Mouse (Mus musculus) cortical plate, adult 2 months (tissue): ENCODE results near the gene Zbtb20.

ENCODE experiments used
- CTCF ChIP-seq: fragments of 200-500 bp; IDR thresholded peaks from 2 replicates; pipeline ENCODE4 v1.5.1; 2011; ENCODE audit warnings: mild to moderate bottlenecking, control low read depth, low read length; ENCODE audit not compliant: insufficient read depth; ENCODE audit errors: extremely low read depth
- POLR2A ChIP-seq: fragments of 200-500 bp; IDR thresholded peaks from 2 replicates; pipeline ENCODE4 v1.6.1; 2011; ENCODE audit warnings: mild to moderate bottlenecking, low read length, control low read depth; ENCODE audit not compliant: insufficient read depth; ENCODE audit errors: extremely low read depth

GRCm38 (mm10) chr16:43508166-43508998 lies 632.7 kb downstream of the Zbtb20 start:
- TF ChIP-seq CTCF (no peak), POLR2A (no peak)
